Mouse (Mus musculus): Measurements from ENCODE around the gene H2al1k.
"Not testable (repeated sequence)": the region's sequence is repeated elsewhere in the genome, so short reads cannot be mapped to it uniquely, and the experiment has no call there.

Gene H2al1k

GRCm38 (mm10) chrX:9350327-9350726 is at the start of gene H2al1k:
Gene H2al1k, plus strand, starts transcription at chrX:9350627.
- not testable (repeated sequence) for DNase-seq (ENCODE audit: inconsistent ontology term)

- no peak for DNase-seq (ENCODE audit: inconsistent ontology term)
These were observed 47.6 kb upstream of the H2al1k start for GRCm38 (mm10) chrX:9302791-9303190.

- DNase-seq (ENCODE audit: inconsistent ontology term) = no peak
These were observed 47.0 kb upstream of the H2al1k start for GRCm38 (mm10) chrX:9303455-9303854.

- not testable (repeated sequence) for DNase-seq (ENCODE audit: inconsistent ontology term)
These were observed 34.0 kb upstream of the H2al1k start for GRCm38 (mm10) chrX:9316457-9316856.

- DNase-seq (ENCODE audit: inconsistent ontology term) = not testable (repeated sequence)
These were observed 22.5 kb upstream of the H2al1k start for GRCm38 (mm10) chrX:9327954-9328353.

- not testable (repeated sequence) for DNase-seq (ENCODE audit: inconsistent ontology term)
These were observed 18.0 kb upstream of the H2al1k start for GRCm38 (mm10) chrX:9332366-9332962.

- not testable (repeated sequence) for DNase-seq (ENCODE audit: inconsistent ontology term)
These were observed 17.4 kb upstream of the H2al1k start for GRCm38 (mm10) chrX:9333035-9333434.

- DNase-seq (ENCODE audit: inconsistent ontology term) = not testable (repeated sequence)
These were observed 15.4 kb upstream of the H2al1k start for GRCm38 (mm10) chrX:9334996-9335395.

GRCm38 (mm10) chrX:9374012-9374411 is 23.6 kb downstream of the H2al1k start:
- not testable (repeated sequence) for DNase-seq (ENCODE audit: inconsistent ontology term)

GRCm38 (mm10) chrX:9375927-9376326 is 25.5 kb downstream of the H2al1k start:
- not testable (repeated sequence) for DNase-seq (ENCODE audit: inconsistent ontology term)

Measured in Muller cell, postnatal 12 days (primary cell).